Comparison of ENCODE assay signal across 9 mouse cellular contexts in genomic region chr4:124451131-124451530, GRCm38 (mm10).
DNase-seq lines count a peak whose midpoint lies in the region; ATAC-seq lines count a peak whose summit lies in the region.
"Had no signal": no experiment of that assay in that cellular context is flagged by ENCODE, and none has a peak within 500 bp of the region (broad histone marks: within the 10 kb centered on the region; RNA-seq: fewer than 3 reads in every experiment).

No protein-coding gene starts in this region.

- no peaks in the 10 kb centered on the region for H3K9me3 ChIP-seq in forebrain, embryonic 13.5 days (replicated peaks)

- H3K4me3 ChIP-seq in forebrain, embryonic 13.5 days, result no peak overlapping the region

- ATAC-seq in forebrain, embryonic 13.5 days, result no peak
- ATAC-seq in megakaryocyte progenitor cell, adult 5-6 weeks (replicated peaks; ENCODE audit: poor library complexity), result no peak
- ATAC-seq: CD4-positive, CD25-positive, alpha-beta regulatory T cell, adult 4 months had no signal

- intact Hi-C loops in heart, postnatal 14 days (cut with DNase I), result no loop called here
- intact Hi-C loops in left cerebral cortex, postnatal 4 days (cut with DNase I), result no loop called here

- 11% methylated on average over 3 of the region's 3 CpGs for WGBS in forebrain, embryonic 13.5 days

- H3K27ac ChIP-seq in forebrain, embryonic 13.5 days, result no peak overlapping the region

- H3K9ac ChIP-seq in forebrain, embryonic 13.5 days, result peak overlapping the region; percentile 34; the same call in 1 of the 2 replicates

- peaks cover 14% of the 10 kb centered on the region; the same call in 1 of the 2 replicates for H3K27me3 ChIP-seq in forebrain, embryonic 13.5 days

- H3K36me3 ChIP-seq in forebrain, embryonic 13.5 days (ENCODE audit: poor library complexity, severe bottlenecking), result no peaks in the 10 kb centered on the region

- peak; percentile 74 for DNase-seq in heart, adult 11 months
- DNase-seq in heart, postnatal 14 days, result no peak
- DNase-seq in left cerebral cortex, postnatal 4 days, result peak; percentile 52
- no peak for DNase-seq in left cerebral cortex, adult 18-20 months (ENCODE audit: low spot score in 2 of 2)
- DNase-seq in retina, embryonic 14.5 days (ENCODE audit: low spot score), result peak; percentile 79
- DNase-seq in gastrocnemius, adult 18-20 months (ENCODE audit: low spot score), result no peak

- no peak overlapping the region for H3K4me2 ChIP-seq in forebrain, embryonic 13.5 days

- H3K4me1 ChIP-seq in forebrain, embryonic 13.5 days, result peaks cover 33% of the 10 kb centered on the region

Comparison
In these comparisons a context has a peak if more than half of its experiments do, and no peak if none do; other contexts are left out.
1. DNase-seq: peak in heart, adult 11 months (single experiment), left cerebral cortex, postnatal 4 days (single experiment) and retina, embryonic 14.5 days (single experiment); none in heart, postnatal 14 days (0 of 2), left cerebral cortex, adult 18-20 months (0 of 2) and gastrocnemius, adult 18-20 months (single experiment).